Mouse (Mus musculus): ENCODE data around the gene D630045J12Rik.

GRCm38 (mm10) chr6:38094701-38095100, 159.1 kb downstream of the D630045J12Rik start:
- TF ChIP-seq EP300 (IDR thresholded peaks at IDR 0.05; ENCODE audit: low read depth), result no peak
- no peak for TF ChIP-seq CTCF (IDR thresholded peaks at IDR 0.05; ENCODE audit: low read depth)
